Mouse (Mus musculus): ENCODE data around the gene Fam71e2. TPM values are rescaled to one million over a fixed set of nuclear protein-coding genes. Genes with fewer than 3 reads are reported as not detected.
A peak's percentile ranks its signal among the peaks of the same experiment; 100 is the strongest.

The Fam71e2 gene
- polyA plus RNA-seq, 1 experiment = not detected

DNA sequence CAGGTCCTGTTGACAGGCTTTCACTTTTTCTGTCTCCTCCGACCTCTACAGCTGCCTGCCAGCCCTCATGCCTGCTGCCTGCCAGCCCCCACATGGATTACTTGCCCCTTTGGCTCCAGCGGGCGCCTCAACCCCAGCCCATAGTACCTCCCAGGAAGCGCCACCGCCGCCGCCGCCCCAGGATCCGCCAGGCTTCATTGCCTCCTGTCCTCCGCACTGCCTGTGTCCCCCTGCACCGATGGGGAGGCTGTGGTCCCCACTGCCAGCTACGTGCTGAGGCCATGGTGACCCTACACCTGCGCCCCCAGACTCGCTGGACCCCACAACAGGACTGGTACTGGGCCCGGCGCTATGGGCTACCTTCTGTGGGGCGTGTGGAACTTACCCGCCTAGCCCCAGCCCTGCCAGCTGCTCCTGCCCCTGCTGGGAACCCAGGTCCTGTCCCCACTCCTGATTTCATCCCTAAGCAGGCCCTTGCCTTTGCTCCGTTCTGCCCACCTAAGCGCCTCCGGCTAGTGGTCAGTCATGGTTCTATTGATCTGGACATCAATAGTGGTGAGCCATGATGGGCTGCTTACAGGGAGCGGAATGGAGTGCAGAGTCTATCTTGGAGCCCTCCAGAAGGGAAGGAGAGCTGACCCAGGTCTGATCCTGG, 24.6 kb downstream of the Fam71e2 start:
- TF ChIP-seq POLR2A (IDR thresholded peaks at IDR 0.05; ENCODE audit: borderline replicate concordance, control insufficient read depth, low read depth, low read length) = no peak
- TF ChIP-seq CTCF (IDR thresholded peaks at IDR 0.05; ENCODE audit: control insufficient read depth, insufficient read depth, low read length) = no peak
- peak overlapping the region; percentile 16; the same call in 1 of the 2 replicates for H3K27ac ChIP-seq (ENCODE audit: control insufficient read depth, insufficient read depth, low read depth, low read length, poor library complexity)
- peaks cover 11% of the 10 kb centered on the region for H3K4me1 ChIP-seq (ENCODE audit: control insufficient read depth, insufficient read depth, low read length)
- no peak overlapping the region for H3K4me3 ChIP-seq (replicated peaks; ENCODE audit: control insufficient read depth, low read depth, low read length)
- 88% methylated on average over 22 of the region's 22 CpGs for WGBS

DNA sequence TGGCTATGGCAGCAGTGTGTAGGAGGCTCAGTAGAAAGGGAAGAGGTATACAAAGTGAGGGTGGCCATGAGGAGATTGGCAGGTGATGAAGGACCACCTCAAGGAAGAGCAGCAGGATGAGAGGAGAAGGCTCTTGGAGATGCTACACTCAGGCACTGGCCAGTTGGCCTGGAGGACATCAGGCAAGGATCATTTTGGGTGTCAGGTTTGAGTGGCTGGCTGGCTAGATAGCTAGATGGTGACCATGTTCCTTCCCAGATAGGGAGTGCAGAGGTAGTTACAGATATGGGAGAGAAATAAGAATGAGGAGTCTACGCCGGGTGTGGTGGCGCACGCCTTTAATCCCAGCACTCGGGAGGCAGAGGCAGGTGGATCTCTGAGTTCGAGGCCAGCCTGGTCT, 26.2 kb downstream of the Fam71e2 start:
- H3K27ac ChIP-seq (ENCODE audit: control insufficient read depth, insufficient read depth, low read depth, low read length, poor library complexity) = 0 out of 2 replicates have a peak overlapping the region, but pooled peaks have one; percentile 19
- 82% methylated on average over 6 of the region's 6 CpGs for WGBS
- H3K4me1 ChIP-seq (ENCODE audit: control insufficient read depth, insufficient read depth, low read length) = peaks cover 11% of the 10 kb centered on the region

DNA sequence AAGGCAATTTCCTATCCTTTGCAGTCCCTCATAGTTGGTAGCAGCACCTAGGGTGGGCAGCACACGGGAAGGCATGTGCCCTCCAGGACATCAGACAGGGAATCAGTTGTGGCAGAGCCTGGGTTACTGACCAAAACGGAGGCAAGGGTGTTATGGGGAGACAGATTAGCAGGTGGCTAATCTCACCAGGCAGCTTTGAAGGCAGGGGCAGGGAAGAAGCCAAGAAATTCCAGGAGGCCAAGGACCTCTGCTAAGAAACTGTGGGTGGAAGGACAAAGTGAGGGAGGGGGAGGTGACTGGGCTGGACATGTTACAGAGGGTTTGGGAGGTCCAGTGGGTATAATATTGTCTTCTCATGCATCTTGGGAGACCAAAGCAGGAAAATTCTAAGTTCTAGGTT, 27.7 kb downstream of the Fam71e2 start:
- Histone ChIP-seq H3K27ac (ENCODE audit: control insufficient read depth, insufficient read depth, low read depth, low read length, poor library complexity) (no peak overlapping the region), H3K4me1 (ENCODE audit: control insufficient read depth, insufficient read depth, low read length) (peaks cover 5% of the 10 kb centered on the region), H3K4me3 (replicated peaks; ENCODE audit: control insufficient read depth, low read depth, low read length) (no peak overlapping the region)
- 63% methylated on average over 2 of the region's 2 CpGs for WGBS
- TF ChIP-seq CTCF (IDR thresholded peaks at IDR 0.05; ENCODE audit: control insufficient read depth, insufficient read depth, low read length) (no peak), POLR2A (IDR thresholded peaks at IDR 0.05; ENCODE audit: borderline replicate concordance, control insufficient read depth, low read depth, low read length) (no peak)

More for the DNA sequence above, 26.2 kb downstream of the Fam71e2 start:
- no peak for TF ChIP-seq CTCF (IDR thresholded peaks at IDR 0.05; ENCODE audit: control insufficient read depth, insufficient read depth, low read length)
- TF ChIP-seq POLR2A (IDR thresholded peaks at IDR 0.05; ENCODE audit: borderline replicate concordance, control insufficient read depth, low read depth, low read length) = no peak
- no peak overlapping the region for H3K4me3 ChIP-seq (replicated peaks; ENCODE audit: control insufficient read depth, low read depth, low read length)

DNA sequence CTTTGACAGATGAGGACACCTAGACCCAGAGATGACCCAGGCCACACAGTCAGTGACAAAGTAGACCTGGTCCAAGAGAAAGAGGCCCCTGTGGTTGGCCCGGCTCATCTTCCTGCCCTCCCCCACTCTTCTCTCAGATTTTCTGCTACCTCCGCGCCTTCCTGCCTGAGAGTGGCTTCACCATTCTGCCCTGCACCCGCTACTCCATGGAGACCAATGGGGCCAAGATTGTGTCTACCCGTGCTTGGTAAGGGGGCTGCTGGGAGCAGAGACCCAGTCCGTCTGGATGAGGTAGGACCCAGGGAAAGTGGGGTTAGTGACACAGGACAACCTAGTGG, 28.7 kb downstream of the Fam71e2 start:
- no peak overlapping the region for H3K4me3 ChIP-seq (replicated peaks; ENCODE audit: control insufficient read depth, low read depth, low read length)
- peaks cover 2% of the 10 kb centered on the region; the same call in 1 of the 2 replicates for H3K4me1 ChIP-seq (ENCODE audit: control insufficient read depth, insufficient read depth, low read length)
- TF ChIP-seq POLR2A (IDR thresholded peaks at IDR 0.05; ENCODE audit: borderline replicate concordance, control insufficient read depth, low read depth, low read length) (no peak), CTCF (IDR thresholded peaks at IDR 0.05; ENCODE audit: control insufficient read depth, insufficient read depth, low read length) (no peak)
- 76% methylated on average over 6 of the region's 6 CpGs for WGBS
- no peak overlapping the region; the same call in 1 of the 2 replicates for H3K27ac ChIP-seq (ENCODE audit: control insufficient read depth, insufficient read depth, low read depth, low read length, poor library complexity)

DNA sequence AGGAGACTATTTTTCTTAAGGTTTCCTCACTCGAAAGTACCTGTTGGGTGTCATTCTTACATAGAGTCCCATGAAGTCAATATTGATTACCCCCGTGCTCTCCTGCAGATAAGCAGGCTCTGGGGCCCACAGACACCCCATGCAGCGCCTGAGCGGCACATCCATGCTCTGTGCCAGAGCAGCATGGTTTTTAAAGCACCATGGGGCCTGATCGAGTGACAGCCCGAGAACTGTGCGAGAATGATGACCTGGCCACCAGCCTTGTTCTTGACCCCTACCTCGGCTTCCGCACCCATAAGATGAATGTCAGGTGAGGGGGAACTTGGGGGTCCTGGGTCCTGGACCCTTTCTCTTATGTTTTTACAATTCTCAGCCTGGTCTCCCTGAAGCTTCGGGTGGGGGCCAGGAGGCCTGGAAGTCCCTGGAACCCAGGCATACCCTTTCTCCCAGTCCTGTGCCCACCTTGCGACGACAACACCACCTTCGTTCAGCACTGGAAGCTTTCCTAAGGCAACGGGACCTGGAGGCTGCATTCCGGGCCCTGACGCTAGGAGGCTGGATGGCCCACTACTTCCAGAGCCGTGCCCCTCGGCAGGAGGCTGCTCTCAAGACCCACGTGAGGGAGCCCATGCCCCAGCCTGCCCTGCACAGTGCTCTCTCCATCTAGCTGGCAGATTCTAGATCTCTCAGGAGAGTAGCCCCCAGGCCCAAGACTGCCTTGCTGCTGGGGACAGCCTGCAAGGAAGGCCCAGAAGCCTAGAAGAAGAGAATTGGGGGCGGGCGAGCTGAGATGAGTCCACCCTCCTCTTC, 29.2 kb downstream of the Fam71e2 start:
- WGBS = 83% methylated on average over 21 of the region's 21 CpGs
- Histone ChIP-seq H3K4me3 (replicated peaks; ENCODE audit: control insufficient read depth, low read depth, low read length) (no peak overlapping the region), H3K27ac (ENCODE audit: control insufficient read depth, insufficient read depth, low read depth, low read length, poor library complexity) (peak overlapping the region; percentile 30; the same call in 1 of the 2 replicates), H3K4me1 (ENCODE audit: control insufficient read depth, insufficient read depth, low read length) (peaks cover 2% of the 10 kb centered on the region; the same call in 1 of the 2 replicates)
- TF ChIP-seq CTCF (IDR thresholded peaks at IDR 0.05; ENCODE audit: control insufficient read depth, insufficient read depth, low read length) (no peak), POLR2A (IDR thresholded peaks at IDR 0.05; ENCODE audit: borderline replicate concordance, control insufficient read depth, low read depth, low read length) (peak; percentile 19; the same call in 1 of the 2 replicates)

DNA sequence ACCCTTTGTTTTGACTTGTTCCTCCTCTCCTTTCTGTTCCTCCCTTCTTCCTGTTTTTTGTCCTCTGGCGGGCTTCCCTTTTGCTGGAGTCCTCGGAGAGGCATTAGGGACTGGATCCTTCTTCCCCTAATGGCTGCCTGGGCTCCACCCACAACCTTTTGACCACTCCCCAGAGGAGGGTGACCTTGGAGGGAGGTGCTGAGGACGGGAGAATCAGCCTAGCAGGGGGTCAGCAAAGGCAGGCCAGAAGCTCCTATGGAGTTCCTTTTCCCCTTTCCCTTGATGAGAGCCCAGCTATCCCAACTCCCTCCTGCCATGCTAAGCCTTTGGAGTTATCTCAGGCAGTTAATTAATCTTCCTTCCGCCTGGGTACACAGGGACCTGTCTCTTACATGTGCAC, 30.0 kb downstream of the Fam71e2 start:
- WGBS = 12% methylated on average over 4 of the region's 4 CpGs
- peaks cover 2% of the 10 kb centered on the region; the same call in 1 of the 2 replicates for H3K4me1 ChIP-seq (ENCODE audit: control insufficient read depth, insufficient read depth, low read length)
- TF ChIP-seq POLR2A (IDR thresholded peaks at IDR 0.05; ENCODE audit: borderline replicate concordance, control insufficient read depth, low read depth, low read length) (no peak), CTCF (IDR thresholded peaks at IDR 0.05; ENCODE audit: control insufficient read depth, insufficient read depth, low read length) (no peak)
- H3K4me3 ChIP-seq (replicated peaks; ENCODE audit: control insufficient read depth, low read depth, low read length) = peak overlapping the region; percentile 53
- H3K27ac ChIP-seq (ENCODE audit: control insufficient read depth, insufficient read depth, low read depth, low read length, poor library complexity) = peak overlapping the region; percentile 65

DNA sequence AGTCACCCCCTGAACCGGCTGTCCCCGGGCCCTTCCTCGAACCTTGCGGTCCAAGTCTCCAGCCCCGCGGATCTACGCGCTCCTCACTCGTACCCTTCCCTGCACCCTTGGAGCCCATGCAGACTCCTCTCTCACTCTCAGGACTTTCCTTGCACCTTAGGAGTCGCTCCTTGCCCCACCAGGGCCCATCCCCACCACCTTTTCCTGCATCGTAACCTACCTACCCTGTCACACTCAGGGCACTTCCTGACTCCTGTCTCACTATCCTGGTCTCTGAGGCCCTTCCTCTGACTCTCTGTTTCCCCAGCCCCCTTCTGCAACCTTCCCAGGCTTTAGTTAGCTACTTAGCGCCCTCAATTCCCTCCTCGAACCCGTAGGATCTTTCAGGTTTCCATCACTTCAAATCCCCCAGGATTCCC, 30.8 kb downstream of the Fam71e2 start:
- Histone ChIP-seq H3K4me3 (replicated peaks; ENCODE audit: control insufficient read depth, low read depth, low read length) (peak overlapping the region; percentile 79), H3K27ac (ENCODE audit: control insufficient read depth, insufficient read depth, low read depth, low read length, poor library complexity) (peak overlapping the region; percentile 65), H3K4me1 (ENCODE audit: control insufficient read depth, insufficient read depth, low read length) (peaks cover 2% of the 10 kb centered on the region; the same call in 1 of the 2 replicates)
- 0% methylated on average over 14 of the region's 14 CpGs for WGBS
- TF ChIP-seq CTCF (IDR thresholded peaks at IDR 0.05; ENCODE audit: control insufficient read depth, insufficient read depth, low read length) (no peak), POLR2A (IDR thresholded peaks at IDR 0.05; ENCODE audit: borderline replicate concordance, control insufficient read depth, low read depth, low read length) (no peak)

All from bone marrow, adult 2 months (tissue).